Mouse (Mus musculus) hindbrain, embryonic 11.5 days (tissue): ENCODE measurements around the gene Pcyt2. TPM values are rescaled to one million over a fixed set of nuclear protein-coding genes. Genes with fewer than 3 reads are reported as not detected.

Source experiments
- ATAC-seq: fragments of 200-750 bp; cut with Nextera tagmentation; 2 replicates; pipeline ENCODE4 v1.8.0; 2017; ENCODE audit warnings: mild to moderate bottlenecking, moderate TSS enrichment, moderate library complexity; ENCODE audit not compliant: low FRiP score
- DNase-seq: peaks from one replicate; pipeline ENCODE4 v3.0.0-alpha.2; 2015; ENCODE audit warnings: low spot score
- H3K27ac ChIP-seq: fragments of 300-500 bp; sonication (generic); 2 replicates; pipeline ENCODE4 v1.5.1; 2014; ENCODE audit warnings: mild to moderate bottlenecking, low read depth, low read length
- H3K27me3 ChIP-seq: fragments of 300-500 bp; sonication (generic); 2 replicates; pipeline ENCODE4 v1.6.1; 2014; ENCODE audit warnings: mild to moderate bottlenecking, low read length, moderate library complexity, mixed read lengths; ENCODE audit not compliant: control insufficient read depth, insufficient read depth
- H3K36me3 ChIP-seq: fragments of 300-500 bp; sonication (generic); 2 replicates; pipeline ENCODE4 v1.6.1; 2014; ENCODE audit warnings: mild to moderate bottlenecking, low read length, moderate library complexity, mixed read lengths; ENCODE audit not compliant: control insufficient read depth, insufficient read depth
- H3K4me1 ChIP-seq: fragments of 300-500 bp; sonication (generic); replicated peaks from 2 replicates; pipeline ENCODE4 v1.6.1; 2014; ENCODE audit warnings: low read length, mixed read lengths; ENCODE audit not compliant: control insufficient read depth, insufficient read depth
- H3K4me2 ChIP-seq: fragments of 300-500 bp; sonication (generic); replicated peaks from 2 replicates; pipeline ENCODE4 v1.6.1; 2014; ENCODE audit warnings: mild to moderate bottlenecking, low read depth, low read length
- H3K4me3 ChIP-seq: fragments of 300-500 bp; sonication (generic); 2 replicates; pipeline ENCODE4 v1.5.1; 2014; ENCODE audit warnings: low read depth, low read length
- H3K9ac ChIP-seq: fragments of 300-500 bp; sonication (generic); 2 replicates; pipeline ENCODE4 v1.6.1; 2014; ENCODE audit warnings: low read depth, low read length
- H3K9me3 ChIP-seq: fragments of 300-500 bp; sonication (generic); 2 replicates; pipeline ENCODE4 v1.6.1; 2016; ENCODE audit warnings: low read length; ENCODE audit not compliant: control insufficient read depth
- WGBS: fragments of 180-500 bp; shearing (Covaris S2); extraction: QIAGEN DNeasy Blood & Tissue Kit; methylation state at CpG from one replicate; pipeline ENCODE4 v1.1.7; 2014; 5-methylcytosine and 5-hydroxymethylcytosine counted together
- polyA plus RNA-seq: library from polyadenylated mRNA; unstranded; fragments of >200 nt; fragmentation: Nextera tagmentation; extraction: Ambion mirVana; gene quantifications from 2 replicates; pipeline ENCODE4 v1.2.1, GENCODE M21; 2014

Gene Pcyt2
- polyA plus RNA-seq, 1 experiment from 2014 or later: 104 TPM

DNA sequence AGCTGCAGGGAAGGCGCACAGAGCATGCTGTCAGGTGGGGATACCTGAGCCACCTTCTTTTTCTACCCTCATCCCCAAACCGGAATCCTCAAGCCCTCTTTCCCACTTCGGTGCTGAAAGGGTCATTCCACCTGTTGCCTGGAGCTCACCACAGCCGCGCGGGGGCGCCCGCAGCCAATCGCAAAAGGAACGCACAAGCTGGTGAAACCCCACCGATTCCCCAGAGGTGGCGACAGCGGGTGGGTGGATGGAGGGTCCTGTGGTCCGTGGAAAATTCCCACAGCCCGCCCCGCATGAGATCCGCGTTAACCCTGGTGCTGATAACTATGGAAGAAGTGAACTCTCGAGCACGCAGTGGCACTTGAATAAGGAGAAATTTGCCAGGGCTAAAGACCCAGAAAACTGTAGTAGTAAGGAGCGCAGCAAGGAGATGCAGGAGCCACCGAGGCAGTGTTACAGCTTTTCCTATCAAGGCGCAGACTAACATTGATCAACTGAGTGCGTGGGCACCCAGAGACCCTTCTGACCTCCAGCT, 41.2 kb upstream of the Pcyt2 start:
- no peak overlapping the region for H3K27ac ChIP-seq
- H3K27me3 ChIP-seq: peaks cover 68% of the 10 kb centered on the region

DNA sequence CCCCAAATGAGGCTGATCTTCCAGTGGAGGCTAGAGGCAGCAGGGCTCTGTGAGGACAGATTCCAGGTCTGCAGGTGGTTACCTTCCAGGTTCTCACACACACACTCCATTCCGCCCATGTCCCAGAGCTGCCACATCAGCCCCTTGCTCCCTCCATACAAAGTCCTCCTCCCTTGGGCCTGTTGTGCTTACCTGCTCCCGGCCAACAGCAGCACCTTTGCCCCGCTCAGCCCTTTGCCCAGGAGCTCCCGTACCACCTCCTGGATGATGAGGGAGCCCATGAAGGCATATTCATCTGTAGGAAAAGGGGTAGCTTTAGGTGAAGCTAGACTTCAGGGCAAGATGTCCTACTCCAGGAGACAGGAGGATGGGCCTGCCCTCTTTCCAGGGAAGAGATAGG, 39.6 kb upstream of the Pcyt2 start:
- no peak for ATAC-seq
- Histone ChIP-seq H3K4me2 (no peak overlapping the region), H3K4me1 (peaks cover 17% of the 10 kb centered on the region), H3K9me3 (no peaks in the 10 kb centered on the region), H3K27ac (no peak overlapping the region), H3K27me3 (peaks cover 58% of the 10 kb centered on the region), H3K9ac (no peak overlapping the region), H3K4me3 (no peak overlapping the region), H3K36me3 (no peaks in the 10 kb centered on the region)
- no peak for DNase-seq
- 77% methylated on average over 4 of the region's 4 CpGs for WGBS

More for the DNA sequence above, 41.2 kb upstream of the Pcyt2 start:
- H3K9ac ChIP-seq: no peak overlapping the region
- H3K4me3 ChIP-seq: no peak overlapping the region
- 5% methylated on average over 24 of the region's 24 CpGs for WGBS
- no peaks in the 10 kb centered on the region for H3K9me3 ChIP-seq
- no peak for ATAC-seq
- no peaks in the 10 kb centered on the region for H3K36me3 ChIP-seq
- no peak overlapping the region for H3K4me2 ChIP-seq
- H3K4me1 ChIP-seq: peaks cover 17% of the 10 kb centered on the region
- DNase-seq: peak; percentile 84

DNA sequence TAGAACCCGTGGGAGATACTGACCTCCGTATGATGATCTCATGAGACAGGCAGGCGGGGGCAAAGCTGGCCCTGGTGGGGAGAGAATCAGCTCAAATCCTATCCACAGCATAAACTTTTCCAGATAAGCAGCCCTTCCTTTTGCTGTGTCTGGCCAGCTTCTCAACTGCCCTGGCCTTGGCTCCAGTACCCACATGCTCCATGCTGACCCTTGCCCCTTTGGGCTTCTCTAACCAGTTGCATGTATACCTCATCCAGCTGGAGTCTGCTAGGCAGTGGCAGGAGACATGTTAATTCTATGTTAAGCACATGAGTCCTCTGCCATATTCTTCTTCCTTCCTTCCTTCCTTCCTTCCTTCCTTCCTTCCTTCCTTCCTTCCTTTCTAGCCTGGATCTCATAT, 37.0 kb upstream of the Pcyt2 start:
- no peak for ATAC-seq
- Histone ChIP-seq H3K9ac (no peak overlapping the region), H3K36me3 (no peaks in the 10 kb centered on the region), H3K27ac (no peak overlapping the region), H3K27me3 (peaks cover 32% of the 10 kb centered on the region), H3K4me1 (peaks cover 5% of the 10 kb centered on the region; the same call in 1 of the 2 replicates), H3K4me2 (no peak overlapping the region), H3K4me3 (no peak overlapping the region), H3K9me3 (no peaks in the 10 kb centered on the region)
- DNase-seq: no peak
- 77% methylated on average over 3 of the region's 3 CpGs for WGBS

GRCm38 (mm10) chr11:120651872-120652271, 34.1 kb upstream of the Pcyt2 start:
- Histone ChIP-seq H3K4me1 (peaks cover 3% of the 10 kb centered on the region), H3K27me3 (peaks cover 6% of the 10 kb centered on the region; the same call in 1 of the 2 replicates), H3K36me3 (no peaks in the 10 kb centered on the region), H3K4me3 (no peak overlapping the region), H3K4me2 (no peak overlapping the region), H3K27ac (no peak overlapping the region), H3K9ac (no peak overlapping the region), H3K9me3 (no peaks in the 10 kb centered on the region)
- WGBS: 61% methylated on average over 3 of the region's 3 CpGs
- DNase-seq (no peak), ATAC-seq (no peak)

DNA sequence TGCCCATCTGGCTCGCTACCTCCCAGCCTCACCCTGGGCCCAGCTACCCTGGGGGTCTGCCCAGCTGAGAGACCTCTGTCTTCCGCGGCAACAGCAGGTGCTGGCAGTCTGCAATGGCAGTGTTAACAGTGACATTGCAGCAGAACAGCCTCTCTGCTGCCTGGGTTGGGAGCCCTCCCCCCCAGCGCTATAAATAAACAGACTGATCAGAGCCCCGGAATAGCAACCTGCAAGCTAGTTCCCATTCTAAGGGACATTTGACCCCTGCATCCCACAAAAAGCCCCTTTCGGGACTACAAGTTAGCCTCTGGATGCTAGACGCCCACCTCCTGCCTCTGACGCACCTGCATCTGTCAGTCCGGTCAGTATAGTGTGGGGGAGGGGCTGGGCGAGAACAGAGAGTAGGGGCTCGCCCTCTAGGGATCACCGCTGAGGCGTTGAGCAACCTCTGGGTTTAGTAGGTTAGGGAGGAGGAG, 30.3 kb upstream of the Pcyt2 start, which contains the start of gene Myadml2:
TSS of gene Myadml2 (minus strand) at position 158 of the 476 bp plus-strand sequence.
- peak; percentile 49 for DNase-seq

GRCm38 (mm10) chr11:120647047-120647830, 29.5 kb upstream of the Pcyt2 start:
- Histone ChIP-seq H3K4me1 (peaks cover 3% of the 10 kb centered on the region), H3K4me3 (no peak overlapping the region), H3K9me3 (no peaks in the 10 kb centered on the region), H3K27ac (no peak overlapping the region), H3K4me2 (no peak overlapping the region), H3K9ac (no peak overlapping the region), H3K27me3 (no peaks in the 10 kb centered on the region), H3K36me3 (no peaks in the 10 kb centered on the region)
- ATAC-seq: no peak
- DNase-seq: no peak
- 77% methylated on average over 35 of the region's 35 CpGs for WGBS

More for the DNA sequence above, 30.3 kb upstream of the Pcyt2 start, which contains the start of gene Myadml2:
- Histone ChIP-seq H3K36me3 (no peaks in the 10 kb centered on the region), H3K4me2 (peak within 1 kb of the TSS; percentile 8), H3K4me1 (peaks cover 3% of the 10 kb centered on the region), H3K9ac (no peak within 1 kb of the TSS), H3K27me3 (no peaks in the 10 kb centered on the region), H3K4me3 (no peak within 1 kb of the TSS), H3K9me3 (no peaks in the 10 kb centered on the region), H3K27ac (no peak within 1 kb of the TSS)
- WGBS: 8% methylated on average over 13 of the region's 13 CpGs
- no peak for ATAC-seq

DNA sequence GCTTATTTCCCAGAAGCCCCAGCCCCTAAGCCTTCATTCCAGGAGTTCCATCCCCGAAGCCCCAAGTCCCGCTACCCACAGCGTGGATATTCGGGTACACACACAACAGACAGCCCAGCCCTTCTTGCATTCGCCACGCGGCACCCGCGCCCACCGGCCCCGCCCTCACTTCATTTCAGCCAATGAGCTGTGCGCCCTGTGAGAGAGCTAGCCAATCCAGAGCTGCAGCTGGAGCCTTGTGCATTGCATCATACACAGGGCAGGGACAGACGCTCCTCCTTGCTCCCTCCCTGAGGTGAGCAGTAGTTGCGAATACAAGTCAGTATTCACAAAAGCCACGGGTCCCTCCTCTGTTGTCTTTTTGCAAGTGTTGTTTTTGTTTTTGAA, 25.9 kb upstream of the Pcyt2 start, which contains the start of gene Pycr1:
TSS of gene Pycr1 (minus strand) at position 169 of the 387 bp plus-strand sequence.
- H3K9me3 ChIP-seq: no peaks in the 10 kb centered on the region
- peaks cover 3% of the 10 kb centered on the region for H3K4me1 ChIP-seq
- H3K9ac ChIP-seq: peak within 1 kb of the TSS; percentile 71
- no peak within 1 kb of the TSS for H3K27ac ChIP-seq
- H3K27me3 ChIP-seq: no peaks in the 10 kb centered on the region
- peak within 1 kb of the TSS; percentile 89 for H3K4me2 ChIP-seq
- no peaks in the 10 kb centered on the region for H3K36me3 ChIP-seq
- peak; percentile 99 for ATAC-seq
- WGBS: 0% methylated on average over 15 of the region's 15 CpGs
- peak within 1 kb of the TSS; percentile 47 for H3K4me3 ChIP-seq
- DNase-seq: peak; percentile 90

GRCm38 (mm10) chr11:120642939-120643600, 25.3 kb upstream of the Pcyt2 start:
- DNase-seq: no peak
- ATAC-seq: peak; percentile 74
- peak overlapping the region; percentile 47 for H3K4me3 ChIP-seq

More at GRCm38 (mm10) chr11:120642939-120643600, 25.3 kb upstream of the Pcyt2 start:
- H3K4me2 ChIP-seq: peak overlapping the region; percentile 89
- WGBS: 3% methylated on average over 18 of the region's 18 CpGs
- no peak overlapping the region for H3K27ac ChIP-seq
- H3K27me3 ChIP-seq: no peaks in the 10 kb centered on the region
- H3K9me3 ChIP-seq: no peaks in the 10 kb centered on the region
- peaks cover 3% of the 10 kb centered on the region for H3K4me1 ChIP-seq
- H3K9ac ChIP-seq: peak overlapping the region; percentile 71
- no peaks in the 10 kb centered on the region for H3K36me3 ChIP-seq
